Mouse (Mus musculus) mouse trophoblast stem cell (cell line): ENCODE results near the gene Fanca.
"Not testable (repeated sequence)": the region's sequence is repeated elsewhere in the genome, so short reads cannot be mapped to it uniquely, and the experiment has no call there.

Experiments used
- in situ Hi-C, 2 experiments: fragments of 300-500 bp; cut with MseI, MboI; formaldehyde crosslinking; loops; 2 replicates in 1 of 2; 3 replicates in 1 of 2; pipeline ENCODE4 v1.15.1; 2025

Fanca gene

DNA sequence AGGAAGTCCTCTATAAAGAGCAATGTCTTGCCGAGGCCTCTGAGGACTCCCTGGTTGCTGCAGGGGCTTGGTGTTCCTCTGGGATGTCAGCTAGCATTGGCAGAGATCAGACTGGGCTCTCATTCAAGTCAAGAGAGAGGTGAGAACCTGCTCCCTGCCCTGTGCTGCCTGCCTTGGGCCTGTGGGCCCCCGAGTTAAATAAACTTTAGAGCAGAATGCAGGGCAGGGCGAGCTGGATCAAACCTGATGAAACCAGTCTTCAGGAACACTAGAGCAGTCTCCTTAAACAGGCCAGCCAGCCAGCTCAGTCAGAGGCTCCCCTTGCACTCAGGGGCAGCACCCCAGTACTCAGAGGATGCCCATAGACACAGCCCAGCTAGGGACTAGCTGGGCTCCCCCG, 46.5 kb downstream of the Fanca start:
- in situ Hi-C loops, result no loop called here

DNA sequence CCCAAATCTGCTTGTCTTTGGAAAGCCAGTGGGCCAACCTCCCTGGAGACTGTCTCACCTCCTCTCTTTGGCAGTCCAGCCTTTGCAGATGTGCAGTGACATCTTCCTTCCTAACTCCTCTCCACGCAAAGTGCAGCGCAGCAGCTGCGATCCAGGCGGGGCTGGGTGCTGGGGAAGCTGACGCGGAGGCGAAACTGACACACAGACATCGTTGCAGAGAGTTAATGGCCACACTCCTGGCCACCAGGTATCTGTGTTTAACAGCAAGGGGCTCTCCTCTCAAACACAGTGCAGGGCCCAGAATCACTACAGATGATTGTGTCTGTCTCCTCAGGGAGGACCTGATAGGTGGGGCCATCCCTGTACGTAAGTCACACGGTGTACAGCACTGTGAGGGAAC, 47.2 kb downstream of the Fanca start:
- in situ Hi-C loops, result no loop called here

DNA sequence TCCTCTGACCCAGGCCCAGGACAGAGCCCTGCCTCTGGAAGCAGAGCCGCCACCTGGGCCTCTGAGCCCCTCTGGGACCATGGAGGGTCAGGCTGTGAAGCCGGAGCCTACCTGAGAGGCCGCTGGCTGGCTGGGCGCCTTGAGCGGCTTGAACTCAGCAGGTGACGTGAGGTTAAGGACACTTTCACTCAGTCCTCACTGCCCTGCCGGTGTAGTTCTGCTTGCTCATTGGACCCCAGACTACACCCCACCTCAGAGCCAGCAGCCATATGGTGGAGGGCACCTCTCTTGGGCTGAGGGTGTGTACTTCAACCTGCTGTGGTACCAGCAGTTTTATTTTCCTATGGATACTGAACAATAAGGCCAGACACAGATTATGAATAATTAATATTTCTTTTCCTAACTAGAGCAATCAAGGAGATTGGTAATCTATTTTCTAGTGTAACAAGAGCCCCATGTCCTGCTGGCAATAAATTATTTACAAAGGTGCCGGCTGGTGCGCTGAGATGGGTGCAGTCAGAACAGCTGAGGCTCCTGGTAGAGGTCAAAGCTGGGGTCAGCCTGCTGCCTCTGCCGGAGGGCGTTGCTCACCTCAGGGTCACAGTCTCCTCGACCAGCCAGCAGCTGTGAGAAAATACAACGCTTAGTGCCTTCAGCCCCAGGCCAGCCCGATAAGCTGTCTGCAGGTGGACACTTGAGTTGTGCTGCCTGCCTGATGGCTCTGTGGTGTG, 50.3 kb downstream of the Fanca start:
- in situ Hi-C loops, result no loop called here

DNA sequence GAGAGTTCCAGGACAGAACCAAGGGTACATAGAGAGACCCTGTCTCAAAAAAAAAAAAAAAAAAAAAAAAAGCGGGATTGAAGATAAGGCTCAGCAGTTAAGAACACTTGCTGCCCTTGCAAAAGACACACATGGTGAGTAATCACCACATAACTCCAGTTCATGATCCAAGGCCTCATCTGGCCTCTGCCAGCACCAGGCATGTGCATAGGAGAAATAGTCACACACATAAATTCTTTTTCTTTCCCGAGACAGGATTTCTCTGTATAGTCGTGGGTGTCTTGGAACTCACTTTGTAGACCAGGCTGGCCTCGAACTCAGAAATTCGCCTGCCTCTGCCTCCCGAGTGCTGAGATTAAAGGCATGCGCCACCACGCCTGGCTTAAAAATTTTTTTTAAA, 60.8 kb downstream of the Fanca start:
- in situ Hi-C loops, result not testable (repeated sequence)

DNA sequence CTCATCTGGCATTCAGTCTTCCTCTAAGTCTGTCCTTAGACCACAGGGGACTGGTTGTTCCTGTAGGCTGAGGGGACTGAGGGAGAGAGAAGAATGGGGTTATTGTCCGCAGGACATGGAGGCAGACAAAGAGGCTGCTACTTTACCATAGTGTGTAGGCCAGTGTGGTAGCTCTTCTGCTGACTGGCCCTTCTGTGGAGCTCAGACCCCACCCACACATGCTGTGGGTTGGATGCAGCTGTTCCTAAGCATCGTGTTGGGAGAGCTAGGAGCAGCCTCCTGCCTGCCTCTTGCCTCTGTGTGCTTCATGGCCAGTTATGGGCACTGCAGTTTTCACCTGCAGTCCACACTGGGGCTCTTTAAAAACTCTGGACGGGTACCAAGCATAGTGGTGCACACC, 61.3 kb downstream of the Fanca start:
- in situ Hi-C loops, result no loop called here

DNA sequence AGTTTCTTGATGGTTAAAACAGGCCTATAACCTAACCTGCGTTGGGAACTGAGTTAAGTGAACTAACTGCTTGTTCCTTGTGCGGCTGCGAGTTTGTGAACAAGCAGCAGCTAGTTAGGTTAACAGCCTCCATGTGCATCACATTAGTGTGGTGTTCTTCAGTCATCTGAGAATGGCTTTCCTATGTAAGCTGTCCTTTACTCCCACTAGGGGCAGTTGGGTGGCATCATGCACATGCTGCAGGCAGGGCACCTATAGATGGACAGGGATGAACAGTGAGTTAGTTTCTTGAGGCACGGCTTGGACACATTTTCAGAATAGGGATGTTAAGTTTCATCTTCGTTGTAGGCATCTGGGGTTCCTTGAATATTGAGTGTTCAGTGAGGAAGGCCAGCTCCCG, 63.2 kb downstream of the Fanca start:
- in situ Hi-C loops, result no loop called here

DNA sequence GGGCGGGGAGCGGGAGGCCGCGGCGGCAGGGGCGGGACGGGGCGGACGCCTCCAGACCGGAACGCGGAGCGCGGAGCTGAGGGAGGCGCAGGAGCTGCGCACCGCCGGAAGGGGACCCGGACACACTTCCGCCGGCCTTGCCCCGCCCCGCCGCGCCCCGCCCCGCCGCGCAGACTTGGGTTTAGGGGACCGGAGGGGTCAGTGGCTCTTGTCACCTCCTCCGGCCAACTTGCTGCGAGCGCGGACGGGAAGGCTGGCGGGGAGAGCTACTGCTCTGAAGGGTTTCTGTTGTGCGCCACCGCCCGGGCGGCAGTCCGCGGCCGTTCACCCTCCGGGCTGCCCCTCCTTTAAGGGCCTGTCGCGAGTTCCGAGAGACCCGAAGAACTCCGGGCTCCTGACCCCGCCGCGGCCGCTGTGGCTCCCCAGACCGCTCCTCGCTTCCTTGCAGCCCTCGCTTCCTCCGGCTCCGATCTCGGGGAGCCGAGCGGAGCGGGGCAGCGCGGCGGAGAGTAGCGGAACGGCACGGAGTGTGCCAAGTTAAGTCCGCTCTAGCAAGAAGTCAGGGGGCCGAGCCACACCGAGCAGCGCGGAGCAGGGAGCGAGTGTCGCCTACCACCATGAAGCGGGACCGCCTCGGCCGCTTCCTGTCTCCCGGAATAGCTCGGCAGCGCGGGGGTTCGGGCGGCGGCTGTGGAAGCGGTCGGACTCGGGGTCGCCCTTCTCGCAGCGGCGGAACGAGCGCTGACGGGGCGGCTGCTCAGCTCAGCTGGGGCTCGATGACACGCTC, 64.1 kb downstream of the Fanca start, which contains the start of the genes Zfp276 and Vps9d1:
Zfp276 (plus strand) TSS at position 97 of the 787 bp plus-strand sequence.
Vps9d1 (minus strand) TSS at position 250 of the 787 bp plus-strand sequence.
- in situ Hi-C loops, result no loop called here

DNA sequence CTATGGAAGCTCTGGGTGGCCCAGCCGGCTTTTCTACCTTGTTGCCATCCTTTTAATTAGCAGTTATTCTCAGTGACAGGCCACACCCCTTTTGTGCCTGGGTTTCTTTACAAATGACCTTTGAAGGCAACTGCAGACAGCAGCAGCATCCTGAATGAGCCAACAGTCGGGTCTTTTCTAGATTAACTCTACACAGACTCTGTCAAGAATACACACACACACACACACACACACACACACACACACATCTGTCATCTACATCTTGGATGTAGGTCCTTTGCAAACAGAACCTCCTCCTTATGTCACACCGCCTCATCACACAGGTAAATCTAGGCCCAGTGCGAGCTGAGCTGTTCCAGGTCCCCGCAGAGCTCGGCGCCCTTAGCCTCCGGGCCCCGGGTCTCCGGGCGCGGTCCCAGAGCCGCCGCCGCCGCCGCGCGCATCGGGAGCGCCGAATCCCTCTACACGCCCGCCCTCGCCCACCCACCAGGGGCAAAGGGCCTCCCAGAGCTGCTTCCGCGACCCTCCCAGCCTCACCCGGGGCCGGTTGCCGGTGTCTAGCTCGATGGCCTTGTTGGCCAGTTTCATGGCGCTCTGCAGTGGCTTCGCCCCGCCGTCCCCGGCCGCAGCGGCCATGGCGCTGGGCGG, 64.8 kb downstream of the Fanca start:
- in situ Hi-C loops, result no loop called here

DNA sequence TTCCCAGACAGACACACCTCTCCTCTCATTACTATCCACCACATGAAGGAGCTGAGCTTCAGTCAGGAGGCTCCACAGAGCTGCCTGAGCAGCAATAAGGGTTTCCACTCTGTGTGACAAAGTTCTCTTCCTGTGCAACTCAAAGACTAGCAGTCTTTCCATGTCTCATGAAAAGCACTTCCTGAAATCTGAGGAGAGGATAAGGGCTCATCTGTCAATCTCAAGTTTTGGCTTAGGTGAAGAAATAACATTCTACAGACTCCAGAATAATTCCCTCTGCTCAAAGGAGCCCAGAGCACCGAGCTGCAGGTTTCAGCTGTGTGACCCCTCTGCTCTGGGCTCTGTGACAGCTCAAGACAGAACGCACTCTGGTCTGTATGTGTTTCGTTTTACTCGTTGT, 65.5 kb downstream of the Fanca start:
- in situ Hi-C loops, result no loop called here

DNA sequence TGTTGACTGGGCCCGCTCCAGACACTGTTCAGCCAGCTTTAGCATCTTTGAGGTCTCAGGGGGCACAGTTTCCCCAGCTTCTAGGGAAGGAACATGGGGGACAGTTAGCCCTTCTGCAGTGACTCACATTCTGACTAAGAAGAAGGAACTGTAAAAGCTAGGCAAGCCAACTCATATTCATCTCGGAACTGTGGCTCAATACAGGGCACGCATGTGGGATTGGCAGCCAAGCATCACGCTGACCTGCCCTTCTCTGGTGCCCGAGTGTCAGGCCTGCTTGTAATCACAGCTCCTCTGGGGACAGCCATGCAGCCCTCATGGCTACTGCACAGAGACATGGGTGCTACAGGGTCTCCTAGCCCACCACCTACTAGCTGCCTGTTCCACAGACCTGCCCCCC, 67.4 kb downstream of the Fanca start:
- in situ Hi-C loops, result no loop called here

DNA sequence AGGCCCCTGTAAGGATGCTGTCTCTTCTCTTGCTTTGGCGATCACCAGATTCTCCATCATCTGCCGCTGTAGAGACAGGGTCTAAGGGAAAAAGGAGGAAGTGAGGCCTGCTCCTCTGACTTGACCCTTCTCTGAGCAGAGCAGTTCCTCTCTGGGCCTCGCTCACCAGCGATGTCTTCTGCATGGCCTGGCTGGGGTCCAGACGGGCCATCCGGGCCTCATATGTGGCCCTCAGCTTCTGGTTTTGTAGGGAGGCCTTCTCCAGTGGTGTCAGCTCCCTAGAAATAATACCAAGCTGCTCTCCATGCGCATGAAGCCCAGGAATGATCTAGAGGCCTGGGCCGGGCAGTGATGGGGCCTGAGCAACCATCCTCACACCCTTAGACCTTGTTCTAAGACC, 69.8 kb downstream of the Fanca start:
- in situ Hi-C loops, result no loop called here

DNA sequence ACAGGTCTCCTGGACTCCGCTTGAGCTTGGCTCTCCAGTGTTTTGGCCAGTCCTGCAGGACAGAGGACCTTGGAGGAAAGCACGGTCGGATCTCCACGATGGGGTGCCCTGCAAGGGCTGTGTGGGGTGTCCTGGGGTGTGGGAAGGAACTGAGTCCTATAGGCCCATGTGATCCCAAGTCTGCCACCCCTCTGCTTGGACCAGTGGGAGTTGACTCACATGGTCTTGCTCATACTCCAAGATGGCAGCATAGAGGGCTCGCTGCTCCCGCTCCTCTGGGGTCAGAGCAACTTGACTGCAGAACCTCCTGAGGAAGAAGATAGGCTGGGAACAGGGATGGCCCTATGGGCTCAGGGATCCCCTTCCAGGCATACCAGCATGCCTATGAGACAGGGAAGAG, 70.6 kb downstream of the Fanca start:
- in situ Hi-C loops, result no loop called here

DNA sequence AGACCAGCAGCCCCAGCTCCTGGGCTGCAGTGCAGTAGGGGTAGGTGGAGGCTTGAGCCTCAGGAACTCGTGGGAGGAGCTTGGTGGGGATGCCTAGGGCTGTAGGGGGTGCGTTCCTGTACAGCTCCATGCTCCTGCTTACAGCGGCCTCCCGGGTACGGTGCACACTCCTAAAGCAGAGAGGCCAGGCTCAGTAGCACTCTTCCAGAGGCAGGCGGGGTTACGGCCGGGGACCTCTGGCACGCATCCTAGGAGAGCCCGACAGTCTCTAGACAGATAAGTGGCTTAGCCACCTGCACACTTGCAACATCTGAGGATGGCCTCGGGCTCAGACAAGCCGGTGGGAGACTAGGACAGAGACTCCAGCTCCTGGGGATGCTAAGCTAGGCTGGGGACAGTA, 72.8 kb downstream of the Fanca start:
- in situ Hi-C loops, result no loop called here

DNA sequence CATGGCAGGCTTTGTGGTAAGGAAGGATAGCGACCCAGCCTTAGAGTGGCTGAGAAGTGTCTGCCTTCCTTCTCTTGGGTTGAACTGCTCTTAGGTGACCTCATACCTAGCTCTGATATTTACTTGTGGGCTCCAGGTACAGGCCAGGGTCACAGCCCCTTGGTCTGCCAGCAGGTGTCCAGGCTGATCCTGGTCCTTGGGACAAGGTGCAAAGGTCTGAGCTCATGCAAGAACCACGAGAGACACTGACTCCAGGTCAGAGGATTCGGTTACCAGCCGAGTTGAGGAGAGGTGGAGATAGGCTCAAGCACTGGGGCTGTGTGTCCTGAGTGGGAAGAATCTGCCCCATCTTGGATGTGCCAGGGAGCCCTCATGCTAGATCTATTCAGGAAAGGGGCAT, 74.0 kb downstream of the Fanca start:
- in situ Hi-C loops, result no loop called here

DNA sequence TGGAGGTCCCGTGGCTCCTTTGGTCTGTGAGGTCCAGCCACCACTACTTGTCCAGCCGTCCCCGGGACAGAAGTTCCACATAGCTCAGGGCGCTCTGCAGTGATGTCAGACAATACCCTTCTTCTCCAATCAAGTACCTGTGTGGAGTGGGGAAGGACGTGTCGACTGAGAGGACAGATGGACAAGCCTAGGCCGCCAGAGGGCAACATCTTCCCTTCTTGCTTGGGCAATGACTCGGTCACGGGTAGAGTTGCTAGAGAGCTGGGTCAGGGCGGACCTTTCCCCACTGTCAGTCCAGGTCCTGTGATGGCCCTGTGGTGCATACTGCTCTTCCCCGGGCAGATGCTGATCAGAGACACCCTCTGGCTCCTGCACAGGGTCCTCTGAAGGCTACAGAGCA, 75.3 kb downstream of the Fanca start:
- in situ Hi-C loops, result no loop called here

DNA sequence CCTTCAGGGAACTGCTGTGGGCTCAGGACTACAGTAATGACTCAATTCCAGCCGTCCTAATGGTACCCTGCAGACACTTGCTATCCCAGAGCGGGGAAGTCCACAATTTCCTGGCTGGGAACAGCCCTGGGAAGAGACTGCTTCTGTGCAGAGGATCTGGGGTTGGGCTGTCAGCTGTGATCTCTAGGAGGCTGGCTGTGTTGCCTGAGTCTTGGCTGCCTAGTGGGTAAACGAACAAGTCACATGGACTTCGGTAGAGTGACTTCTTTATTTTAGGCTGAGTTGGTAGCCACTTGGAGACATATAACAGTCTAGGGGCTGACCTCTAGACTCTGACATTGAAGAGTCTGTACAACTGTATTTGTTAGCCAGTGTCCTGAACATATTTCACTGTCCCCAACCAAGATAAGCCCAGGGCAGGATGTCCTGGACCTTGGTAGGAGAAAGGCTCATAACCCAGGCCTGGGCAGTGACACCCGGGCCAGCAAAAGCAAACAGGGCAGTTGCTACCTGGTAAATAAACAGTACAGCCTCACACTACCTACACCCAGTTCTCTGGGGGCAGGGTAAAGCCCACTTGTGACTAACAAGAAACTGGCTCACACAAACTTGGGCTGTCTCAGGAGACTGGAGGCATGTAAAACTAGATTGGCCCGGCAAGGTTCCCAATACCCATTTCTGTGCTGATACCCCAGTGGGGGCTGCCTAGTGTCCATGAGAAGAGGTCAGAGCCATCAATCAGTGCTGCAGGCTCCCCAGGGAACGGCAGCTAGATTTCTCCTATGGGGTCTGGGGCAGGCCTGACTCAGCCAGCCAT, 76.1 kb downstream of the Fanca start:
- in situ Hi-C loops, result no loop called here

DNA sequence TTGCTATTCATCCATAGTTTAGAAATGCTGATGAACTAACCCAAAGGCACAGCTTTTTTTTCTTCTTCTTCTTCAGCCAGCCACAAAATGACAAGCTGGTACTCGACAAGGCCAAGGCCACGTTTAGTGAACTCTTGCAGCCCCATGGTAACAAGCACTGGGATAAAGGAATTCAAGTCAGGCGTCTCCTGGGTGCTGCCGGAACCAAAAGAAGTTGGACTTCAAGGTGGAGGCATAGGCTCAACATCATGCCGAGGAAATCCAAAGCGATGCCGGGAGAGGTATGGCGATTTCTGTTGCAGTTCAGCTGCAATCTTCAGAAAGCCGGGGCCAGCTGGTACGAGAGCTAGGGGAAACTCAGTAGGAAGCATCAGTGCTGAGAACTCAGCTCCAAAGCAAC, 79.0 kb downstream of the Fanca start:
- in situ Hi-C loops, result no loop called here

DNA sequence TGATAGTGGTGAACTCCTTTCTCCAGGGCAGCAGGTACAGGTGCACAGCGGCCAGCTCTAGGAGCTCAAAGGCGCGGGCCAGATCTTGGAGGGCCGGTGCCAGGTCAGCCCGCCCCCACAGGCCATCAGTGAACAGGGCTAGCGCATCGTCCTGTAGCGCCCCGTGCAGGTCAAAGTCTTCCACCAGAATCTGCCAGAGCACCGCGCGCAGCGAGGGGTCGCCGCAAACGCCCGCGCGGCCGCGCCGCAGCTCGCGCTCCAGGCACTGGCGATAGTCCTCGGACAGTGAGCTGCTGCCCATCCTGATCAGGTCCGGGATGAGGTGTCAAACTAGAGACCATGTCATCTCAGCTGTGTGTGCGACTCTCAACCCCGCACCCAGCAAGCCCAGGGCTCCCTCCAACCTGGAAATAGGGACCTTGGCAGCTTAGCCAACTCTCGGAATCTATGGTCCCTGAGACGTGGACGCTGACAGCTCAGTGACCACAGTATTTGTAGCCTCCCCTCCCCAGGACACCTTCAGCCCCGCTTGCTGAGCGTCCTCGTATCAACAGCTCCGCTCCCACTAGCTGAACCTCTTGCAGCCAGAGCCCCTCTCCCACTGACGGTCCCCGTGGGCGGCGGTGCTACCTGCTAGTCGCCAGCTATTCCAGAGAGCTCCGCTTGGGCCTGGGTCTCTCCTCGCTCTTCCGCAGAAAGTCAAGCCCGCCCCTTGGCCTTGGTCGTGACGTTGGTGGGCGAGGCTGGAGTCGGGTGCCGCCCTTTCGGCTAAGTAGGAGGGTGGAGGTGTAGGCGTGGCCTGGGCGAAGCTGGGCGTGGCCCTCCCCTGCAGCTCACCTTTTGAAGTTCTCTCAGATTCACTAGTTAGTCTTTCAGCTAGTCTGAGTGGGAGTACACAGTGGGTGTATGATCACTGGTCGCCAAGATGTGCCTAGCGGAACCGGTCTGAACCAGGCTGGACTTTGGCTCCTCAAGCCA, 82.6 kb downstream of the Fanca start, which contains the start of gene Spata2l:
Spata2l (minus strand) TSS at position 714 of the 978 bp plus-strand sequence.
- in situ Hi-C loops, result no loop called here

DNA sequence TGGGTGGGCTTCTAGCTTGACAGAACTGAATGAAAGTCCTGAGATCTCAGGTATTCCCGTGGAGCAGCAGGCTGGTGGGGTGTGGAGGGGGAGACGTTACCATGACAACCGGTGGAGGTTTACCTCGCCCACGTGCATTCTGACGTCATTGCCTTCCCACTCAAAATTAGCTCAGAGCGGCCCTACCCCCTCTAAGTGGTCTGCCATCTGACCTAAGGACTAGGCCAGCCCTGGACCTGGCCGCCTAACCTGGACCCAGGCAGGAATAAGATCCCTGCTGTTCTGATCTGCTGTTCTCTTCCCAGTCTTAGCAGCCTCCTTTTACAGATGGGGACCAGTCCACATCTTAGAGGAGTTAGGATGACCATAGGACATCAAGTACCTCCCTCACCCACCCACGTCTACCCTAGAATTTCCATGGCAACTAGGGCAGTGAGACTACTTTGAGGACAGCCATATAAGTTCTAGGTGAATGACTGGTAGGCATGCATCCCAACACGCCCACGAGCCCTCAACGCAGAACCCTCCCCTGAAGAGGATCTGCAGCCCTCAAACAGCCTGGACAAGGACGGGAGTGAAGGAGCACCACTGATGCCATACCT, 83.4 kb downstream of the Fanca start:
- in situ Hi-C loops, result no loop called here

DNA sequence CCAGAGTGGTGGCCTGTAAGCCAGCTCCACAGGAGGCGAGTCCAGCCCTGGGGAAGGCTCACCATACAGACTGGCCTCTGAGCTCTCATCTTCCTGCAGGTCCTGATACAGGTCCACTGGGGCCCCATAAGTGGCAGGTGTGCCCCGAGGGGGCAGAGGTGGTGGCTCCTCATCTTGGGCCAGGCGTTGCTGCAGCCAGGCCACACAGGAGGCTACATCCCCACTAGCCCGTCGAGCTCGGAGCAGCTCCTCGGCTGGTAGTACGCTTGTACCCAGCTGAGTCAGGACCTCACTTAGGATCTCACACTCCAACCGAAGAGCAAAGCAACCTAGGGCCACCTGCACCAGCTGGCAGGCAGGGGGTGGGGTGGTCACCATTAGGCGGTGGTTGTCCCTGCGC, 84.6 kb downstream of the Fanca start:
- in situ Hi-C loops, result no loop called here
